Mouse (Mus musculus) CH12.LX (cell line): ENCODE data around the gene Atg5.

Experiments
- BHLHE40 ChIP-seq: IDR thresholded peaks from 2 replicates; pipeline ENCODE4 v1.6.1; 2011; ENCODE audit warnings: mild to moderate bottlenecking, low read depth, low read length, improper control_type of control experiment
- CTCF ChIP-seq, 2 experiments: IDR thresholded peaks in 1 of 2; conservative IDR thresholded peaks in 1 of 2; 2 replicates each; pipeline ENCODE4 v1.5.1; 2011 to 2012; ENCODE audit warnings: low read depth in 2 of 2, low read length in 2 of 2, improper control_type of control experiment in 1 of 2, inconsistent platforms in 1 of 2, mild to moderate bottlenecking in 1 of 2, moderate library complexity in 1 of 2
- E2F4 ChIP-seq: IDR thresholded peaks from 2 replicates; pipeline ENCODE4 v1.6.1; 2011; ENCODE audit warnings: low read depth, low read length, improper control_type of control experiment; ENCODE audit not compliant: insufficient replicate concordance
- MAFK ChIP-seq: IDR thresholded peaks from 2 replicates; pipeline ENCODE4 v1.6.1; 2011; ENCODE audit warnings: low read length, improper control_type of control experiment; ENCODE audit not compliant: insufficient replicate concordance
- ZKSCAN1 ChIP-seq: IDR thresholded peaks from 2 replicates; pipeline ENCODE4 v1.6.1; 2012; ENCODE audit warnings: low read depth, inconsistent platforms, low read length, improper control_type of control experiment, borderline replicate concordance

DNA sequence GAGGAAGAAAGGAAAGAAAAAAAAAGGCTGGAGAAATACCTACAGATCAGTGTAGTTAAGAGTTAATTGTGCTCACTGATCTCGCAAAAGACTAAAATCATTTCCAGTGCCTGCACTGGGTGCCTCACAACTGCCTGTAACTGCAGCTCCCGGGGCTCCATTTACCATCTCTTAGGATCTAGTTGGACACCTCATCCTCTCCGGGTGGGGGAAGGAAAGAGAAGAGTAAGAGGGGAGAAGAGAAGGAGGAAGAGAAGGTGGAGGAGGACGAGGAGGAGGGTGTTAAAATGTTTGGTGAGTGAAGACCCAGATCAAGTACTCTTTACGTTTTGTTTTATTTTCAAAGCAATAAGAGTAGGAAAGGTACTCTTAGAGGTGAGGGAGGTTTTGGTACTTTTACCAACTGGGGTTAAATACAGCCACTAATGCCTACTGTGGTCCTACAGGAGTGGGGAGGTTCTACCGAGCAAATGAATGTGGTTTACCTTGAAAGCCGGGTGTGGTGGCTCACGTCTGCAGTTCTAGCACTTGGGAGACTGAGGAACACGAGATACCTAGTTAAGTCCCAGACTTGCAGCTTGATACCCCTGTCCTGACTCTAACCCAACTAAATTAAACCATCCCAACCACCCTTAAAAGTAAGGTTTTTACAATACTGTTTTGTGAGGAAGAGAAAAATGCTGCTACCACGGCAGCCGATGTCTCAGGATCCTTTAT lies 574 bp upstream of the Atg5 start:
- TF ChIP-seq CTCF (conservative IDR thresholded peaks at IDR 0.05 in 1 of 2, IDR thresholded peaks at IDR 0.05 in 1 of 2; ENCODE audit: low read depth in 2 of 2, low read length in 2 of 2) (no peak), BHLHE40 (no peak), E2F4 (no peak), ZKSCAN1 (no peak), MAFK (no peak)
